Mouse (Mus musculus): ENCODE results near the gene Pdxp.

Pdxp gene

GRCm38 (mm10) chr15:78928539-78928938 is 14.8 kb downstream of the Pdxp start:
- no peak for DNase-seq (ENCODE audit: low spot score)

GRCm38 (mm10) chr15:78930192-78930706 is 16.5 kb downstream of the Pdxp start:
- DNase-seq (ENCODE audit: low spot score), result no peak

- no peak for DNase-seq (ENCODE audit: low spot score)
These were observed 17.2 kb downstream of the Pdxp start for GRCm38 (mm10) chr15:78930801-78931426.

- no peak for DNase-seq (ENCODE audit: low spot score)
These were observed 17.9 kb downstream of the Pdxp start for GRCm38 (mm10) chr15:78931577-78931976.

- DNase-seq (ENCODE audit: low spot score), result peak; percentile 57
These were observed 21.1 kb downstream of the Pdxp start, which contains the start of gene Nol12 for GRCm38 (mm10) chr15:78934784-78935320. Gene Nol12, plus strand, starts transcription at chr15:78934933.

GRCm38 (mm10) chr15:78936403-78936802 is 22.7 kb downstream of the Pdxp start:
- DNase-seq (ENCODE audit: low spot score), result no peak

GRCm38 (mm10) chr15:78937311-78937710 is 23.6 kb downstream of the Pdxp start:
- DNase-seq (ENCODE audit: low spot score), result no peak

- DNase-seq (ENCODE audit: low spot score), result no peak
These were observed 24.2 kb downstream of the Pdxp start for GRCm38 (mm10) chr15:78937963-78938362.

GRCm38 (mm10) chr15:78940325-78940724 is 26.6 kb downstream of the Pdxp start:
- no peak for DNase-seq (ENCODE audit: low spot score)

- DNase-seq (ENCODE audit: low spot score), result peak; percentile 78
These were observed 28.9 kb downstream of the Pdxp start for GRCm38 (mm10) chr15:78942663-78943062.

GRCm38 (mm10) chr15:78946232-78946631 is 32.5 kb downstream of the Pdxp start:
- DNase-seq (ENCODE audit: low spot score), result no peak

GRCm38 (mm10) chr15:78947657-78948056 is 33.9 kb downstream of the Pdxp start, which contains the start of gene Triobp:
Gene Triobp, plus strand, starts transcription at chr15:78947724.
- DNase-seq (ENCODE audit: low spot score), result peak; percentile 52

GRCm38 (mm10) chr15:78948152-78948725 is 34.5 kb downstream of the Pdxp start:
- DNase-seq (ENCODE audit: low spot score), result no peak

- DNase-seq (ENCODE audit: low spot score), result no peak
These were observed 35.2 kb downstream of the Pdxp start for GRCm38 (mm10) chr15:78948883-78949282.

- no peak for DNase-seq (ENCODE audit: low spot score)
These were observed 41.9 kb downstream of the Pdxp start for GRCm38 (mm10) chr15:78955663-78956062.

- DNase-seq (ENCODE audit: low spot score), result no peak
These were observed 42.6 kb downstream of the Pdxp start for GRCm38 (mm10) chr15:78956351-78956750.

- no peak for DNase-seq (ENCODE audit: low spot score)
These were observed 43.3 kb downstream of the Pdxp start for GRCm38 (mm10) chr15:78957021-78957420.

GRCm38 (mm10) chr15:78959537-78959936 is 45.8 kb downstream of the Pdxp start:
- DNase-seq (ENCODE audit: low spot score), result no peak

- DNase-seq (ENCODE audit: low spot score), result no peak
These were observed 46.4 kb downstream of the Pdxp start for GRCm38 (mm10) chr15:78960088-78960487.

GRCm38 (mm10) chr15:78962885-78963284 is 49.2 kb downstream of the Pdxp start:
- DNase-seq (ENCODE audit: low spot score), result no peak
